Mouse (Mus musculus): ENCODE results near the gene St6galnac6.
A peak's percentile ranks its signal among the peaks of the same experiment; 100 is the strongest.

The St6galnac6 gene

GRCm38 (mm10) chr2:32617109-32617508 is 17.6 kb downstream of the St6galnac6 start:
- DNase-seq (ENCODE audit: low spot score in 2 of 2) = no peak

DNA sequence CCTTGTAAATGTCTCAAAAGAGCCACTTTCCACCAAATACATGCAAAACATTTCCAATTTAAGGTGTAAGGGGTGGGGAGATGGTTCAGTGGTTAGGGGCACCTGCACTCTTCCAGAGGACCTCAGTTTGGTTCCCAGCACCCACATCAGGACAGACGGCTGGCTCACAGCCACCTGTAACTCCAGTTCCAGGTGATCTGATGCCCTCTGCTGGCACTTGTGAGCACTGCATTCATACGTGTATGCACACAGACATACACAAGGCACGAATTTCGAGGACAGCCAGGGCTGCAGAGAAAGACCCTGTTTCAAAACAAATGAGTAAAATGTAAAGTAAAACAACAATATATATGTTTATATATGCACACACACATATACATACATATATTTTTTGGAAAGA is 18.1 kb downstream of the St6galnac6 start:
- DNase-seq (ENCODE audit: low spot score in 2 of 2) = no peak

DNA sequence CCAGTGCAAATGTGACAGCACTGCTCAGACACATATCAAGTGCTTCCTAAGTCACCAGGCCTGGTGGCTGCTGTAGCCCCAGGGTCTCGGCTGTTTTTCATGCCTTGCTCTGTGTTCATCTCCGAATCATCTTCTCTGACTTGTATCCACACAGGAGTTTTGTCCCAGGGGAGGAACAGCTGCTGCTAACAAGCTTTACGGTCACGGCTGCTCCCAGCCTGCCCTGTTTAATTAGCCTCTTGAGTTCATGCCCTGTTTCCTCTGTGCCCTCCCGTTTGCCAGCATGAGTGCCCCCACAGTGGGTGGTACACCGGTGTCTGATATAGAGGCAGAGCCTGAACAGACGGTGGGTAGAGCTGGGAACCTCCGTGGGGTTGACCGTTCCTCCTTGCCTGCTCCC is 18.5 kb downstream of the St6galnac6 start:
- no peak for DNase-seq (ENCODE audit: low spot score in 2 of 2)

GRCm38 (mm10) chr2:32620682-32621516 is 21.4 kb downstream of the St6galnac6 start:
- DNase-seq (ENCODE audit: low spot score in 2 of 2) = no peak

GRCm38 (mm10) chr2:32621517-32621859 is 22.0 kb downstream of the St6galnac6 start, which contains the start of gene Ak1:
Gene Ak1, plus strand, starts transcription at chr2:32621758.
- no peak for DNase-seq (ENCODE audit: low spot score in 2 of 2)

GRCm38 (mm10) chr2:32624111-32624748 is 24.7 kb downstream of the St6galnac6 start:
- DNase-seq (ENCODE audit: low spot score in 2 of 2) = no peak

DNA sequence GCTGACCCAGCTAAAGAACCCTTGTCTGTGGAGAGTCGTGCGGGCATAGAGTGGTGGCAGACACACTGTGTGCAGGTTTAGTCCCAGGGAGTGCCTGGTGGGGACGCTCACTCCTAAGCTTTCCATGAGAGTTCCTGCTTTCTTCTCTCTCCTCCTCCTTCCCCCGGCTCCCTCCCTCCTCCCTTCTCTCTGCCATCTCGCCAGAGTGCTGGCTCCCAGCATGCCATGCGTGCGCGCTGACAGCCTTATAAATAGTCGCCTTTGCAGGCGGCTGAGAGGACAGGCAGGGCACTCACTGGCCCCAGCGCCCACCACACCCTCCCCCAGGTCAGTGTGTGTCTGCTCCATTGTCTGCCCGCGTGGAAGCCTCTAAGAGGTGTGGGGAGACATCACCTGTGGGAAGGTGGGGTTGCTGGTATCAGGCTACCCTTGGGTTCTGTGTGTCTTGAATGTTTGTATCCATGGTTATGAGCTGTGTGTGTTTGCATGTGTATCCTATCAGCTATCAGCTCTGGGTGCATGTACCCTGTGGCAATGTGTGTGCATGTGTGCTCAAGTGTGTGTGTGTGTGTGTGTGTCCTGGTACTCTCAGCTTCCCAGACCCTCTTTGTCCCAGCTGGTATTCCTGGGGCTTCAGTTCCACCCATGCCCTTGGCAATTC is 25.8 kb downstream of the St6galnac6 start:
- peak; percentile 79 to 90 for DNase-seq (ENCODE audit: low spot score in 2 of 2)

DNA sequence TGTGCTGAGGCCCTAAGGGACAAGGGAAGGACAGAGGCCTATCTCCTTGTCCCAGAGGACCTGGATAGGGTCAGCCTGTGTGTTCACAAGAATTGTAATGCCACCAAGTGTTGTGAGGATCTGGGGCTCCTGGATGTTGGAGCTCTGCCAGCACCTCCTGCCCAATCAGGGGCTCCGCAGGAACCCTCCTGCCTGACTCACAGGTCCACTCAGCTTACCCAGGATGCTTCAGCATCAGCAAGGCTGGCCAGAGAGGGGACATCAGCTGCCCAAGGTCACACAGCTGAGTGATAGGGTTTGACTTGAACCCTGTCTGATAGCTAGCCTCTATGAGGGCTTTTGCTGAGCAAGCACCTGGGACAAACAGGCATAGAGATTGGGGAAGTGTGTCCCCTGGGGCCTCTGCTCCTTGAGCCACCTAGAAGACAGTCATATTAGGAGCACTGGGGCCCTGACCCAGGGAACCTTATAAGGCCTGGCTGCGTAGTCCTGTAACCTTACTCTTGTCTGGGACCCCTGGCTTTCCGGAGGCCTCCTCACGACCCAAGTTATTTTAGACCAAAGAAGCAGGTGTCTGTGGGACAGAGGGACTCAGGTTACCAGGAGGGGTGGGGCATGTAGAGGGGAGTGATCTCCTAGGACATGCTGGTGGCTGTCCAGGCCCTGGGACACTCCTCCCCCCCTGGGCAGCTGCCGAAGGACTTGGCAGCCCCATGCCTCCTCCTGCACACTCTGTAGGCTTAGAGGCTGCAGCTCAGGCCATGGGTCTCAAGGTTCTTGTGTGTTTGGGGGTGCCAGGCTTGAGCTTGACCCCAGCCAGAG is 26.6 kb downstream of the St6galnac6 start:
- peak in 1 of 2 experiments; percentile 72 for DNase-seq (ENCODE audit: low spot score in 2 of 2)

- DNase-seq (ENCODE audit: low spot score in 2 of 2) = no peak
Observed at GRCm38 (mm10) chr2:32627266-32628043, 27.9 kb downstream of the St6galnac6 start.

- DNase-seq (ENCODE audit: low spot score in 2 of 2) = no peak
Observed at GRCm38 (mm10) chr2:32628044-32628550, 28.6 kb downstream of the St6galnac6 start.

- DNase-seq (ENCODE audit: low spot score in 2 of 2) = peak in 1 of 2 experiments; percentile 81
Observed at GRCm38 (mm10) chr2:32628729-32629128, 29.2 kb downstream of the St6galnac6 start.

DNA sequence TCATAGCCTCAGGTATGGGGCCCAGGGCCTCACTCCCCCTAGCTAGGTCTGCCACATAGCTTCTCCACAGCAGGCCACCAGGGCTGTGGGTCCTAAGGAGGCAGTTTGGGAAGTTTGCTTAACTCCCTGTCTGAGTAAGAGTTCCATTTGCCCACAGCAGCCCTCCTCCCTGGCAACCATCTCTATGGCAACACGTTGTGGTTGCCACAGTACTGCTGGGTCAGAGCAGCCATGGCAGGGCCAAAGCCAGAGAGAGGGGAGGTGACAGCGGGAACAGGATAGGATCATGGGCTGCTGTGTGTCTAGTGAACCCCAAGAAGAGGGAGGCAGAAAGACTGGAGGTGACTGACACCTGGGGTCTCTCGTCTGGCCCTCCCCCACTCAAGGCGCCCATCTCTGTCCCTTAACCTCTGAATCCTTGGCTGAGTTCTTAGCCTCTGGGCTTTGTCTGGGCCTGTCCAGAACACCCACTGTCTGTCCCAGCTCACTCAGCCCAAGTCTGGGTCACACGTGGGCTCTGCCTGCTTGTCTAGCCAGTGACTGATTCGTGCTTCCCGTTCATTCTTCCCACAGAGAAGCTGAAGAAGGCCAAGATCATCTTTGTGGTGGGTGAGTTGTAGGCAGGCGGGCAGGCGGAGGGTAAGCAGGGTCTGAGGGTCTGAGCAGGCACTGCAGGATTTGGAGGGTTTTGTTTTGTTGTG is 29.9 kb downstream of the St6galnac6 start:
- DNase-seq (ENCODE audit: low spot score in 2 of 2) = peak in 1 of 2 experiments; percentile 69

- no peak for DNase-seq (ENCODE audit: low spot score in 2 of 2)
Observed at GRCm38 (mm10) chr2:32630036-32630435, 30.5 kb downstream of the St6galnac6 start.

DNA sequence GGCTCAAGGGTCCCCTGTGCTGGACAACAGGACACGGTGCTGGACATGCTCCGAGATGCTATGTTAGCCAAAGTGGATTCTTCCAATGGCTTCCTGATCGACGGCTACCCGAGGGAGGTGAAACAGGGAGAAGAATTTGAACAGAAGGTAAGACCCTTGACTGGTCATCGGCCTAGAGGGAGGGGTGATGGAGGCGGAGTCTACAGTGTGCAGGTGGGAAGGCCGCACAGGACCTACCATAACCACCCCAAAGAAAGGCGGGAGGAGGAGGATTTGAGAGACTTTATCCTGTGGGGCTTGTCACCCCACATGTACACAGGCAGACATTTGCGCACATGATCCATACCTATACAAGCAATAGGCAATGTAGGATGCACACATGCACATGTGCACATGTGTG is 31.5 kb downstream of the St6galnac6 start:
- DNase-seq (ENCODE audit: low spot score in 2 of 2) = no peak

DNA sequence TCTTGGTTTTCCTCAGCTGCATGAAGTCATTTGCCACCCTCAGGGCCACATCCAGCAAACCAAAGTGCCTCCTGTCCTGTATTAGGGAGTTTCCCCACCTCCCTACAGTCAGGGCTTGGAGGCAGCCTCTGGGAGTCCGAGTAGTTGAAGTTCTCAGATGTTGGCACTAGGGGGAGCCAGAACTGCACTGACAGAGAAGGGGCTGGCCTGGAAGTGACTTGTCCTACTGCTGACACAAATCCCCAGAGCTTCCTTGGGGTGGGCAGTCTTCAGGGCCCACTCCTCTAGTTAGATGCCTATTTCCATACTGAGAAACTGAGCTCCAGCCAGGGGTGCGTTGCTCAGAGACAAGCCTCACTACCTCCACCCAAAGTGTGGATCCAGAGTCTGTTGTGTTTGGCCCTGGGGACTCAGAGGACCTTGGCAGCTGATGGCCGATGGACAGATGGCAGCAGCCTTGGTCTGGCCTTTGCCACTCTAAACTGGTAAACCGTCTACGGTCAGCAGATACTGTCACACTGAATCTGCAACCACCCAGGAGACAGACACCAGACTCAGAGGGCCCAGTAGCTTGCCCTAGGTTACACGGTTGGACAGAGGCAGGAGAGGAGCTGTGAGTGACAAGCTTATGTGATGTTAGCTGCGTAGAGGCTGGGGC is 32.4 kb downstream of the St6galnac6 start:
- DNase-seq (ENCODE audit: low spot score in 2 of 2) = peak in 1 of 2 experiments; percentile 84

- DNase-seq (ENCODE audit: low spot score in 2 of 2) = no peak
Observed at GRCm38 (mm10) chr2:32633660-32634059, 34.2 kb downstream of the St6galnac6 start.

- DNase-seq (ENCODE audit: low spot score in 2 of 2) = no peak
Observed at GRCm38 (mm10) chr2:32634277-32635105, 35.0 kb downstream of the St6galnac6 start.

DNA sequence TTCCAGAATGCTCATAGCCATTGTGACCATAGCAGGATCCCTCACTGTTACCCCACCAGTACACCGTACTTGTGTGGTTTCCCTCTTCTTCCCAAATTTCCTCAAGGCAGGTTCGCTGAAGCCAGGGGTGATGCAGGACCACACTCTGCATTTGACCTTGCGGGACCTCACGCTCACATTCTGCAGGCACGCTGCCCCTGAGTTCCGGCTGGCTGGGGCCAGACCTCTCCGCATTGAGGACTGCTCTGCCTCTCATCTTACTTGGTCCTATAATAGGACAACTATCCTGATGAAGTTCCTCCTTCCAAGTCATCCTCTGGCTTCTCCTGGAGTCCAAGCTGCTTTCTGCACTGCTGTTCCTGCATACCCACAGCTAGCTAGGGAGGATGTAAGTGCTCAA is 37.1 kb downstream of the St6galnac6 start:
- no peak for DNase-seq (ENCODE audit: low spot score in 2 of 2)
